7 mouse cellular contexts compared by ENCODE assay signal in the genomic region with DNA sequence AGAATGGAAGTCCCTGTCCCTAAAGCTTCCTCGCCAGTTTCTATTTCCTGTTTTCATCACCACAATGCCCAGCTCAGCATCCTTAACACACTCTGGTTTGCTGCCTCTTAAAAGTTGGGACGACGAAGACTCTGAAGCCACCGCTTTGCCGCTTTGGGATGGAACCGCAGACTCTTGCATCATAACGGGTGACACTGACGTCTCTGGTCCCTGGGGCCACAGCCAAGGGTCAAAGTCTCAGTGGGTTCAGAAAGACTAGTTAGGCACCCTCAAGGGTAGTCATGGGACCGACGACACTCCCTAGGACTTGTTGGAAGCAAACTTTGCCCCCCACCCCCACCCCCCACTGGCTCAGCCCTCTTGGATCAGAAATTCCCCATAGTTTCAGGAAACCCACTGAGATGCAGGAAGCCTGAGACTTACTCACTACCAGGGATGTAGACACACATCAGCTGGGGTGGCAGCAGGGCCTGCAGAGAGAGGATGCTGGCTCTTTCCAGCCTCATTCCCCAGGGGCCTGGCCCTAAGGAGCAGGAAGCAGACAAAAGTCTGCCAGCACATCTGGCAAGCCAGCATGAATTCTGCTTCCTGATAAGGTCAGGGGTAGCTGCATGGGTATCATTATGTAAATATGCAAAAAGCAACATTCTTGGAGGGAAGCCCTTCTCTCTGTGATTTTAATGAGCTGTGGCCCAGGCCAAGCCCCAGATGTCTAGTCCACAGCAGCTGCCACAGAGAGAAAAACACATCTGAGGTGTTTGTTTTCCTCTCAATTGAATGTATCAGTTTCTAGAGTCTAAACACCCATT. TPM values are rescaled to one million over a fixed set of nuclear protein-coding genes. Genes with fewer than 3 reads are reported as not detected.
A peak's percentile ranks its signal among the peaks of the same experiment; 100 is the strongest.
DNase-seq lines count a peak whose midpoint lies in the region; ATAC-seq lines count a peak whose summit lies in the region.

No protein-coding gene starts in this region.

- ATAC-seq in limb, embryonic 11.5 days (ENCODE audit: insufficient number of reproducible peaks, low FRiP score, low TSS enrichment, low read depth): no peak
- 0 out of 2 replicates have a peak, but pooled peaks have one; percentile 54 for ATAC-seq in midbrain, embryonic 16.5 days

- H3K36me3 ChIP-seq in forebrain, embryonic 10.5 days (replicated peaks): no peaks in the 10 kb centered on the region
- no peaks in the 10 kb centered on the region for H3K36me3 ChIP-seq in limb, embryonic 11.5 days (ENCODE audit: control insufficient read depth, insufficient read depth, low read length)
- no peaks in the 10 kb centered on the region for H3K36me3 ChIP-seq in midbrain, embryonic 16.5 days (ENCODE audit: control insufficient read depth, insufficient read depth, low read length)

- H3K4me3 ChIP-seq in forebrain, embryonic 10.5 days: no peak overlapping the region
- no peak overlapping the region for H3K4me3 ChIP-seq in limb, embryonic 11.5 days (ENCODE audit: low read depth, low read length)
- no peak overlapping the region for H3K4me3 ChIP-seq in midbrain, embryonic 16.5 days (ENCODE audit: low read depth, low read length)

- no peaks in the 10 kb centered on the region for H3K27me3 ChIP-seq in forebrain, embryonic 10.5 days (ENCODE audit: poor library complexity, severe bottlenecking)
- H3K27me3 ChIP-seq in limb, embryonic 11.5 days (ENCODE audit: control insufficient read depth, insufficient read depth, low read length): no peaks in the 10 kb centered on the region
- no peaks in the 10 kb centered on the region for H3K27me3 ChIP-seq in midbrain, embryonic 16.5 days (ENCODE audit: control insufficient read depth, insufficient read depth, low read depth, low read length)

- H3K27ac ChIP-seq in forebrain, embryonic 10.5 days: peak overlapping the region; percentile 65
- peak overlapping the region; percentile 45 for H3K27ac ChIP-seq in limb, embryonic 11.5 days (replicated peaks; ENCODE audit: low read depth, low read length)
- peak overlapping the region; percentile 1; the same call in 1 of the 2 replicates for H3K27ac ChIP-seq in midbrain, embryonic 16.5 days (ENCODE audit: low read length)

- H3K4me1 ChIP-seq in forebrain, embryonic 10.5 days: peaks cover 28% of the 10 kb centered on the region
- peaks cover 10% of the 10 kb centered on the region for H3K4me1 ChIP-seq in limb, embryonic 11.5 days (ENCODE audit: control insufficient read depth, insufficient read depth, low read length)
- H3K4me1 ChIP-seq in midbrain, embryonic 16.5 days (ENCODE audit: control insufficient read depth, insufficient read depth, low read length): no peaks in the 10 kb centered on the region

- H3K9me3 ChIP-seq in forebrain, embryonic 10.5 days: no peaks in the 10 kb centered on the region
- no peaks in the 10 kb centered on the region for H3K9me3 ChIP-seq in limb, embryonic 11.5 days (ENCODE audit: control insufficient read depth, low read length)
- no peaks in the 10 kb centered on the region for H3K9me3 ChIP-seq in midbrain, embryonic 16.5 days (replicated peaks; ENCODE audit: control insufficient read depth, low read length, poor library complexity, severe bottlenecking)

- intact Hi-C loops in heart, postnatal 14 days (cut with DNase I): no loop called here

- WGBS in forebrain, embryonic 10.5 days: 89% methylated on average over 10 of the region's 10 CpGs
- WGBS in limb, embryonic 11.5 days: 78% methylated on average over 10 of the region's 10 CpGs
- 86% methylated on average over 10 of the region's 10 CpGs for WGBS in midbrain, embryonic 16.5 days

- H3K4me2 ChIP-seq in limb, embryonic 11.5 days (ENCODE audit: low read depth, severe bottlenecking): no peak overlapping the region
- no peak overlapping the region for H3K4me2 ChIP-seq in midbrain, embryonic 16.5 days (ENCODE audit: low read length)

- peak; percentile 75 for DNase-seq in adrenal gland, postnatal 14 days
- peak; percentile 16 for DNase-seq in forebrain, embryonic 10.5 days (ENCODE audit: extremely low spot score, low spot score)
- DNase-seq in heart, postnatal 14 days: peak; percentile 61 to 75
- DNase-seq in limb, embryonic 11.5 days (ENCODE audit: low spot score): peak; percentile 47
- DNase-seq in frontal cortex, postnatal 14 days (ENCODE audit: low spot score in 2 of 2): no peak
- DNase-seq in layer of hippocampus, adult 9-10 months (ENCODE audit: low spot score): no peak

- H3K9ac ChIP-seq in limb, embryonic 11.5 days (ENCODE audit: low read length): no peak overlapping the region
- H3K9ac ChIP-seq in midbrain, embryonic 16.5 days (ENCODE audit: low read depth, low read length): no peak overlapping the region

RNA-seq across cellular contexts. Expression of gene Tgfbi, which starts 38.5 kb away (rescaled TPM):
- 40.1 and 59.6 TPM in 2 replicates for total RNA-seq in adrenal gland, postnatal 14 days (2021)
- 20.1 and 22.1 TPM in 2 replicates for polyA plus RNA-seq in forebrain, embryonic 10.5 days (2016; fragmentation: Nextera tagmentation; extraction: Ambion mirVana)
- total RNA-seq in heart, postnatal 14 days (2021): 10 to 100 TPM; 17.1 to 22.3 TPM
- 47.3 and 48.2 TPM in 2 replicates for polyA plus RNA-seq in limb, embryonic 11.5 days (2014; fragmentation: Nextera tagmentation; extraction: Ambion mirVana)
- polyA plus RNA-seq in midbrain, embryonic 16.5 days (2015; fragmentation: Nextera tagmentation; extraction: Ambion mirVana): 2.9 and 4.1 TPM in 2 replicates

RNA-seq across cellular contexts. Expression of gene Smad5, which starts 55.0 kb away (rescaled TPM):
- 50.9 and 61.1 TPM in 2 replicates for total RNA-seq in adrenal gland, postnatal 14 days (2021)
- 35.7 and 36.1 TPM in 2 replicates for polyA plus RNA-seq in forebrain, embryonic 10.5 days (2016; fragmentation: Nextera tagmentation; extraction: Ambion mirVana)
- total RNA-seq in heart, postnatal 14 days (2021): 10 to 100 TPM; 38.7 to 40.2 TPM
- 67.3 and 71.1 TPM in 2 replicates for polyA plus RNA-seq in limb, embryonic 11.5 days (2014; fragmentation: Nextera tagmentation; extraction: Ambion mirVana)
- 17.1 and 18.7 TPM in 2 replicates for polyA plus RNA-seq in midbrain, embryonic 16.5 days (2015; fragmentation: Nextera tagmentation; extraction: Ambion mirVana)

Comparison
In these comparisons a context has a peak if more than half of its experiments do, and no peak if none do; other contexts are left out.
1. DNase-seq: peak in adrenal gland, postnatal 14 days (single experiment), forebrain, embryonic 10.5 days (single experiment), heart, postnatal 14 days (2 of 2) and limb, embryonic 11.5 days (single experiment); none in frontal cortex, postnatal 14 days (0 of 2) and layer of hippocampus, adult 9-10 months (single experiment).
2. H3K27ac ChIP-seq: peak in every context shown above with its lines; median percentile 65 in forebrain, embryonic 10.5 days; 45 in limb, embryonic 11.5 days; 1 in midbrain, embryonic 16.5 days.